Mouse (Mus musculus) cerebellum, postnatal 14 days (tissue): ENCODE measurements around the gene Calca.
"Not testable (repeated sequence)": the region's sequence is repeated elsewhere in the genome, so short reads cannot be mapped to it uniquely, and the experiment has no call there.

Source experiments
- DNase-seq, 2 experiments: peaks; one replicate each; pipeline ENCODE4 v3.0.0; 2021; ENCODE audit warnings: mixed read lengths in 2 of 2

The Calca gene

GRCm38 (mm10) chr7:114636102-114636501 lies at the start of gene Calca:
Gene Calca (minus strand): TSS chr7:114636357.
- DNase-seq = peak; percentile 34 to 37

GRCm38 (mm10) chr7:114672697-114673096 lies 36.5 kb upstream of the Calca start:
- peak; percentile 12 to 29 for DNase-seq

GRCm38 (mm10) chr7:114671405-114671804 lies 35.2 kb upstream of the Calca start:
- DNase-seq = no peak

- no peak for DNase-seq
Measured at GRCm38 (mm10) chr7:114649730-114650129, 13.6 kb upstream of the Calca start.

GRCm38 (mm10) chr7:114648791-114649190 lies 12.6 kb upstream of the Calca start:
- no peak for DNase-seq

- peak; percentile 63 to 67 for DNase-seq
Measured at GRCm38 (mm10) chr7:114635569-114636101, 522 bp downstream of the Calca start.

GRCm38 (mm10) chr7:114634386-114634785 lies 1.8 kb downstream of the Calca start:
- DNase-seq = peak; percentile 46 to 49

- peak; percentile 52 to 54 for DNase-seq
Measured at GRCm38 (mm10) chr7:114625966-114626365, 10.2 kb downstream of the Calca start.

- DNase-seq = no peak
Measured at GRCm38 (mm10) chr7:114616759-114617158, 19.4 kb downstream of the Calca start.

- not testable (repeated sequence) for DNase-seq
Measured at GRCm38 (mm10) chr7:114594391-114594790, 41.8 kb downstream of the Calca start.

- DNase-seq = no peak
Measured at GRCm38 (mm10) chr7:114582441-114582840, 53.7 kb downstream of the Calca start.
